In genomic region chr11:70679894-70680293, GRCm38 (mm10) we compare ENCODE assay signal across 14 mouse cellular contexts. TPM values are rescaled to one million over a fixed set of nuclear protein-coding genes. Genes with fewer than 3 reads are reported as not detected.
A peak's percentile ranks its signal among the peaks of the same experiment; 100 is the strongest.
DNase-seq lines count a peak whose midpoint lies in the region; ATAC-seq and TF ChIP-seq lines count a peak whose summit lies in the region.
"Had no signal": no experiment of that assay in that cellular context is flagged by ENCODE, and none has a peak within 500 bp of the region (broad histone marks: within the 10 kb centered on the region; RNA-seq: fewer than 3 reads in every experiment).

No protein-coding gene starts in this region.

- no peak overlapping the region for H3K4me2 ChIP-seq in liver, embryonic 16.5 days (ENCODE audit: low read depth, low read length)
- H3K4me2 ChIP-seq: embryonic facial prominence, embryonic 12.5 days; heart, embryonic 13.5 days; hindbrain, embryonic 15.5 days had no signal

- H3K9me3 ChIP-seq in liver, embryonic 16.5 days (replicated peaks; ENCODE audit: control insufficient read depth, low read length) = no peaks in the 10 kb centered on the region
- H3K9me3 ChIP-seq: embryonic facial prominence, embryonic 12.5 days; forebrain, embryonic 10.5 days; heart, embryonic 13.5 days; hindbrain, embryonic 15.5 days had no signal

- H3K9ac ChIP-seq in liver, embryonic 16.5 days (ENCODE audit: low read depth, low read length) = no peak overlapping the region
- H3K9ac ChIP-seq: embryonic facial prominence, embryonic 12.5 days; heart, embryonic 13.5 days; hindbrain, embryonic 15.5 days had no signal

- H3K27me3 ChIP-seq in liver, embryonic 16.5 days (ENCODE audit: control insufficient read depth, insufficient read depth, low read depth, low read length) = no peaks in the 10 kb centered on the region
- H3K27me3 ChIP-seq in splenic B cell, adult 2 months (ENCODE audit: control insufficient read depth, insufficient read depth, low read length, poor library complexity, severe bottlenecking) = no peaks in the 10 kb centered on the region
- no peaks in the 10 kb centered on the region for H3K27me3 ChIP-seq in cerebellum, adult 2 months (ENCODE audit: control insufficient read depth, insufficient read depth, low read length)
- H3K27me3 ChIP-seq: embryonic facial prominence, embryonic 12.5 days; heart, embryonic 13.5 days; hindbrain, embryonic 15.5 days had no signal

- peak; percentile 57 for DNase-seq in lung, postnatal 25 days (ENCODE audit: low spot score)
- DNase-seq in lung, postnatal 14 days = no peak
- peak; percentile 65 for DNase-seq in brain, adult 2 months (ENCODE audit: low read depth, low spot score)
- peak; percentile 89 for DNase-seq in splenic B cell, adult 2 months (ENCODE audit: low read depth, low spot score)
- no peak for DNase-seq in gastrocnemius, adult 18-20 months (ENCODE audit: low spot score)
- no peak for DNase-seq in cerebellum, adult 2 months
- DNase-seq: cerebellum, postnatal 25 days; kidney, adult 8-10 months had no signal

- WGBS in liver, embryonic 16.5 days (ENCODE audit: insufficient replicate concordance) = 40% methylated on average over 8 of the region's 8 CpGs
- WGBS in cerebellum, adult 2 months = 92% methylated on average over 8 of the region's 8 CpGs

- no peak overlapping the region for H3K4me3 ChIP-seq in liver, embryonic 16.5 days (ENCODE audit: low read depth, low read length)
- no peak overlapping the region for H3K4me3 ChIP-seq in cerebellum, adult 2 months (replicated peaks; ENCODE audit: insufficient read depth, low read depth, low read length)
- H3K4me3 ChIP-seq: embryonic facial prominence, embryonic 12.5 days; forebrain, embryonic 10.5 days; heart, embryonic 13.5 days; hindbrain, embryonic 15.5 days had no signal

- H3K36me3 ChIP-seq in liver, embryonic 16.5 days (ENCODE audit: control insufficient read depth, insufficient read depth) = no peaks in the 10 kb centered on the region
- H3K36me3 ChIP-seq in splenic B cell, adult 2 months (ENCODE audit: control insufficient read depth, insufficient read depth, low read length, poor library complexity, severe bottlenecking) = peaks cover 11% of the 10 kb centered on the region

- peak overlapping the region; percentile 43; the same call in 1 of the 2 replicates for H3K27ac ChIP-seq in liver, embryonic 16.5 days (ENCODE audit: low read length)
- H3K27ac ChIP-seq in cerebellum, adult 2 months (ENCODE audit: insufficient read depth, low read length) = no peak overlapping the region
- H3K27ac ChIP-seq: embryonic facial prominence, embryonic 12.5 days; forebrain, embryonic 10.5 days; heart, embryonic 13.5 days; hindbrain, embryonic 15.5 days had no signal

- TF ChIP-seq CTCF in cerebellum, adult 2 months (IDR thresholded peaks at IDR 0.05; ENCODE audit: borderline replicate concordance, insufficient read depth, low read depth, low read length) = no peak

- TF ChIP-seq POLR2A in cerebellum, adult 2 months (IDR thresholded peaks at IDR 0.05; ENCODE audit: borderline replicate concordance, insufficient read depth, low read length) = no peak

- ATAC-seq in liver, embryonic 16.5 days (ENCODE audit: low read depth) = no peak
- ATAC-seq: activated CD4-positive, CD25-positive, alpha-beta regulatory T cell, adult 4 months had no signal

- H3K4me1 ChIP-seq in liver, embryonic 16.5 days (ENCODE audit: control insufficient read depth, low read depth, low read length) = peaks cover 7% of the 10 kb centered on the region
- H3K4me1 ChIP-seq in cerebellum, adult 2 months (ENCODE audit: control insufficient read depth, insufficient read depth, low read length) = peaks cover 2% of the 10 kb centered on the region; the same call in 1 of the 2 replicates

RNA-seq across cellular contexts. Expression of gene Camta2, which starts 8.0 kb away (rescaled TPM):
- polyA plus RNA-seq in liver, embryonic 16.5 days (2015; fragmentation: Nextera tagmentation; extraction: Ambion mirVana) = 3.0 and 4.3 TPM in 2 replicates
- total RNA-seq in gastrocnemius, adult 18-20 months (2021) = 10 to 100 TPM; 40.6 TPM
- polyA plus RNA-seq in cerebellum, adult 2 months (2012; rRNA removed) = 108 TPM in 2 replicates

RNA-seq across cellular contexts. Expression of gene Spag7, which starts 10.7 kb away (rescaled TPM):
- polyA plus RNA-seq in liver, embryonic 16.5 days (2015; fragmentation: Nextera tagmentation; extraction: Ambion mirVana) = 57.5 and 59.7 TPM in 2 replicates
- total RNA-seq in gastrocnemius, adult 18-20 months (2021) = 100 to 1,000 TPM in 1 of 2 experiments, 10 to 100 TPM in 1; 83.4 to 103 TPM
- polyA plus RNA-seq in cerebellum, adult 2 months (2012; rRNA removed) = 84.3 and 93.2 TPM in 2 replicates

RNA-seq across cellular contexts. Expression of gene Inca1, which starts 20.1 kb away (rescaled TPM):
- polyA plus RNA-seq in liver, embryonic 16.5 days (2015; fragmentation: Nextera tagmentation; extraction: Ambion mirVana) = 1.1 and 1.4 TPM in 2 replicates
- 1 to 10 TPM; 4.1 to 6.4 TPM for total RNA-seq in gastrocnemius, adult 18-20 months (2021)
- 4.0 and 4.6 TPM in 2 replicates for polyA plus RNA-seq in cerebellum, adult 2 months (2012; rRNA removed)

RNA-seq across cellular contexts. Expression of gene Kif1c, which starts 20.5 kb away (rescaled TPM):
- 0.77 and 1.1 TPM in 2 replicates for polyA plus RNA-seq in liver, embryonic 16.5 days (2015; fragmentation: Nextera tagmentation; extraction: Ambion mirVana)
- 100 to 1,000 TPM; 587 to 632 TPM for total RNA-seq in gastrocnemius, adult 18-20 months (2021)
- polyA plus RNA-seq in cerebellum, adult 2 months (2012; rRNA removed) = 55.9 and 65.6 TPM in 2 replicates

RNA-seq across cellular contexts. Expression of gene Eno3, which starts 22.9 kb away (rescaled TPM):
- polyA plus RNA-seq in liver, embryonic 16.5 days (2015; fragmentation: Nextera tagmentation; extraction: Ambion mirVana) = 11.6 and 22.1 TPM in 2 replicates
- total RNA-seq in gastrocnemius, adult 18-20 months (2021) = 1,000 to 10,000 TPM; 5,616 to 7,081 TPM
- polyA plus RNA-seq in cerebellum, adult 2 months (2012; rRNA removed) = 35.0 and 35.9 TPM in 2 replicates

Comparison
In these comparisons a context has a peak if more than half of its experiments do, and no peak if none do; other contexts are left out.
1. DNase-seq: peak in lung, postnatal 25 days (single experiment), brain, adult 2 months (single experiment) and splenic B cell, adult 2 months (single experiment); none in lung, postnatal 14 days (single experiment), gastrocnemius, adult 18-20 months (single experiment) and cerebellum, adult 2 months (0 of 2).
2. RNA of gene Camta2, which starts 8.0 kb away (polyA plus RNA-seq): 108 TPM in cerebellum, adult 2 months; 3.0 to 4.3 TPM in liver, embryonic 16.5 days; every median in the first group is over 10 times any median in the second.